Mouse (Mus musculus) megakaryocyte, embryonic 14.5 days (primary cell): Measurements from ENCODE around the gene Cyba.

Experiments used
- FLI1 ChIP-seq: IDR thresholded peaks from 2 replicates; pipeline ENCODE4 v1.6.1; 2012; ENCODE audit warnings: low read length, inconsistent platforms, mixed read lengths
- GATA1 ChIP-seq: IDR thresholded peaks from 3 replicates; pipeline ENCODE4 v1.6.1; 2012; ENCODE audit warnings: mixed read lengths, low read length, inconsistent platforms, borderline replicate concordance

DNA sequence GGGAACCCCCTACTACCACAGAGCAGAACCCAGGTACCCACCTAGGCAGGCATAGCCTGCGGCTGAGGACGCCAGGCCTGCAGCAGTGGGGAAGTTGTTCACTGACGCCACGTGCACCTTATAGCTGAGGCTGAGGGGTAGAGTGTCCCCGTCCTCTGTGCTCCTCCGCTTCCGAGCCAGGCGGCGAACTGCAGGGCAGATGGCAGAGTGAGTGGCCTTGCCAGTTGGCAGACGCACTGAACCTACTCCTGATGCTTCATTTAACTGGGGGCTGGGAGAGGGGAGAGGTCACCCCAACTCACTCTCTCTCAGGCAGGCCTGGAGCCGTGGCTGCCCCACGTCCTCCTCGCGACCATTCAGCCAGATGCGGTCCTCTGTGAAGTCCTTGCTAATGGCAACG lies 6.6 kb upstream of the Cyba start:
- no peak for TF ChIP-seq GATA1
- TF ChIP-seq FLI1 = no peak
